Mouse (Mus musculus) small intestine, adult 2 months (tissue): ENCODE results near the gene Nrp2.

ENCODE experiments used
- CTCF ChIP-seq: fragments of 200-500 bp; IDR thresholded peaks from 2 replicates; pipeline ENCODE4 v1.5.1; 2012; ENCODE audit warnings: low read depth, mild to moderate bottlenecking, control low read depth, inconsistent platforms, low read length, moderate library complexity, mixed read lengths; ENCODE audit not compliant: insufficient replicate concordance, insufficient read length; ENCODE audit errors: extremely low read depth
- POLR2A ChIP-seq: fragments of 200-500 bp; IDR thresholded peaks from 2 replicates; pipeline ENCODE4 v1.6.1; 2012; ENCODE audit warnings: low read depth, mild to moderate bottlenecking, control low read depth, inconsistent platforms, low read length, moderate library complexity

DNA sequence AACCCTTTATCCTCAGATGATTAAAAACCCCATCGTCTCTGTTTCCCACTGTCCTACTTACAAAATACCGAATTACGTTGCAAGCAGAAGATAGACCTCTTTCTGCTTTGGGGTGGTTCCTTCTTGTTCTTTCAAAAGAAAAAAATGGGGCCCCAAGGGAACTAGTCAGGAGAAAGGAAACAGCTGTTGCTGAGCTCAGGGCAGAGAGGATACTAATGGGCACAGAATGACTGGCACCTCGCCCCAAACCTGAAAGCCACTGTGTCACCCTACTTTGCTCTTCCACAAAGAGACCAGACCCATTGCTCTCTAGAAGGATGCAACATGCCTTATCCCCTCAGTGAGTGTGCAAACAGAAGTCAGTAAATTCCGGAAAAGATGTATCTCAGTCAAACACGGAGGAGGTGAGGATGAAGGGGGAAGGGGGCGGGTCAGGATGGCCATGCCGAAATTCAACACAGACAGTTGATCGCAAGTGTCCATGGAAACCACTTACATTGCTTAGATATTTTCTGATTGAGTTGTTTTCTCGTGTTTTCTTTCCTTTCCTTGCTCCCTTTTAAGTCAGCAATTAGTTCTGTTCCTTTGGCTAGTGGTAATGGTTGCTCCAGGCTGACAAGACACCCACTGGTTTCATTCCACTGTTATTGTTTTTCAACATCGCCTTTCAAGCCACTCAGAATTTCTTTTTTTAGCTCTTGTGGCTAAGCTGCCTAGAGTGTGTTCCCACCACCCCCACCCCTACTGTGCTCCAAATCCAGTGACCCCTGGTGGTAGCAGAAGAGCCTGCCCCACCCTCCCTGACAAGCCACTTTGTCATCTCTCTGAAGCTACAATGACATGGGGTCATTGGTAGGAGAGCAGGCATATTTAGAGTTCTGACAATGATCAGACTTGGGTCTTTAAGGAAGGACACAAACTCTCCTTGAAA, 71.5 kb downstream of the Nrp2 start:
- TF ChIP-seq CTCF: no peak; the same call in 1 of the 2 replicates
- no peak for TF ChIP-seq POLR2A
